Mouse (Mus musculus): ENCODE results near the gene Mettl7b. TPM values are rescaled to one million over a fixed set of nuclear protein-coding genes. Genes with fewer than 3 reads are reported as not detected.

The Mettl7b gene
- polyA plus RNA-seq (2015; fragmentation: Nextera tagmentation; extraction: Ambion mirVana), result 232 and 250 TPM in 2 replicates

GRCm38 (mm10) chr10:128960590-128961584 lies at the start of gene Mettl7b:
Gene Mettl7b (minus strand): TSS chr10:128960988.
- Histone ChIP-seq H3K36me3 (ENCODE audit: control insufficient read depth, insufficient read depth) (no peaks in the 10 kb centered on the region; the same call in 1 of the 2 replicates), H3K27ac (ENCODE audit: low read depth, low read length) (peak within 1 kb of the TSS; percentile 79), H3K27me3 (replicated peaks; ENCODE audit: control insufficient read depth, insufficient read depth, low read length) (no peaks in the 10 kb centered on the region), H3K4me2 (replicated peaks; ENCODE audit: low read depth) (peak within 1 kb of the TSS; percentile 58), H3K4me1 (replicated peaks; ENCODE audit: control insufficient read depth, insufficient read depth, low read length) (peaks cover 19% of the 10 kb centered on the region), H3K9me3 (ENCODE audit: control insufficient read depth) (no peaks in the 10 kb centered on the region), H3K4me3 (ENCODE audit: low read depth, low read length) (peak within 1 kb of the TSS; percentile 26), H3K9ac (ENCODE audit: low read depth, low read length) (peak within 1 kb of the TSS; percentile 18; the same call in 1 of the 2 replicates)
- WGBS, result 46% methylated on average over 12 of the region's 12 CpGs
- no peak for TF ChIP-seq CTCF (IDR thresholded peaks at IDR 0.05; ENCODE audit: low read depth)
- ATAC-seq, result peak; percentile 95

GRCm38 (mm10) chr10:129010288-129010841 lies 49.6 kb upstream of the Mettl7b start, which contains the start of gene Olfr763:
Gene Olfr763 (plus strand): TSS chr10:129010791.
- Histone ChIP-seq H3K4me2 (replicated peaks; ENCODE audit: low read depth) (no peak within 1 kb of the TSS), H3K9me3 (ENCODE audit: control insufficient read depth) (no peaks in the 10 kb centered on the region), H3K36me3 (ENCODE audit: control insufficient read depth, insufficient read depth) (no peaks in the 10 kb centered on the region), H3K4me3 (ENCODE audit: low read depth, low read length) (no peak within 1 kb of the TSS), H3K27me3 (replicated peaks; ENCODE audit: control insufficient read depth, insufficient read depth, low read length) (no peaks in the 10 kb centered on the region), H3K9ac (ENCODE audit: low read depth, low read length) (no peak within 1 kb of the TSS), H3K4me1 (replicated peaks; ENCODE audit: control insufficient read depth, insufficient read depth, low read length) (no peaks in the 10 kb centered on the region), H3K27ac (ENCODE audit: low read depth, low read length) (no peak within 1 kb of the TSS)
- no peak for TF ChIP-seq CTCF (IDR thresholded peaks at IDR 0.05; ENCODE audit: low read depth)
- no peak for ATAC-seq
- WGBS, result 72% methylated on average over 2 of the region's 2 CpGs

DNA sequence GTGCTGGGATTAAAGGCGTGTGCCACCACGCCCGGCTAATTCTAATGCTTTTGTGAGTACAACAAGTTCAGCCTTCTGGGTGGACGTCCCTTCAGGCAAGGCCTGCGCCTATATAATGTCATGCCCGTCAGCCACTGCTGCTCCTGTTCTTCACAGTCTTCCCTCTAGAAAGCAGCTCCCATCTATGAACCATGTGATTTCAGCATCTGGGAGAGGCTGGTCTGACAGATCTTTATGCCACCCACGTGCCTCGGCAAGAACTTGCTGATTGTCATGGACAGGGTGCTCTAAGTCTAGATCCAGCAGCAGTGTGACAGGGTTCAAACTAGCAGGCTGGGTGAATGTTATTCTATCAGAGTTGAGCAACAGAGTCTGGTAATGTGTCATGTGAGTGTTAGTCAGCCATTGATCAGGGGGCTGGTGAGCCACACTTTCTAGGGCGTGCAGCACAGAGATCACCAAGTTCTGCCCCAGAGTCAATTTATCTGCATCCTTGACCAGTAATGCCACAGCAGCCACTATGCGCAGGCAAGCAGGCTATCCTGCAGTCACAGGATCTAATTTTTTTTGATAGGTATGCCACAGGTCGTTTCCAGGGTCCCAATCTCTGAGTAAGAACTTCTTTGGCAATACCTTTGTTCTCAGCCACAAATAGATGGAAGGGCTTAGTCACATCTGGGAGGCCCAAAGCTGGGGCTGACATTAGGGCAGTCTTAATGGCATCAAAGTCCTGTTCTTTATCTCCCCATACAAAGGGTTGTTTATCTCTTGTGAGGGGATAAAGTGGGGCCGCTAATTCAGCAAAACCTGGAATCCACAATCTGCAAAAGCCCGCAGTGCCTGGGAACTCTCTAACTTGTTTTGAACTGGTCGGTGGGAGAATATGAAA lies 43.5 kb upstream of the Mettl7b start:
- no peaks in the 10 kb centered on the region for H3K9me3 ChIP-seq (ENCODE audit: control insufficient read depth)
- no peak overlapping the region for H3K4me2 ChIP-seq (replicated peaks; ENCODE audit: low read depth)
- ATAC-seq, result peak; percentile 97
- 47% methylated on average over 14 of the region's 14 CpGs for WGBS
- peak overlapping the region; percentile 67 for H3K27ac ChIP-seq (ENCODE audit: low read depth, low read length)
- H3K4me1 ChIP-seq (replicated peaks; ENCODE audit: control insufficient read depth, insufficient read depth, low read length), result no peaks in the 10 kb centered on the region
- no peak for TF ChIP-seq CTCF (IDR thresholded peaks at IDR 0.05; ENCODE audit: low read depth)
- H3K4me3 ChIP-seq (ENCODE audit: low read depth, low read length), result no peak overlapping the region
- no peak overlapping the region for H3K9ac ChIP-seq (ENCODE audit: low read depth, low read length)
- no peaks in the 10 kb centered on the region for H3K36me3 ChIP-seq (ENCODE audit: control insufficient read depth, insufficient read depth)
- H3K27me3 ChIP-seq (replicated peaks; ENCODE audit: control insufficient read depth, insufficient read depth, low read length), result no peaks in the 10 kb centered on the region

DNA sequence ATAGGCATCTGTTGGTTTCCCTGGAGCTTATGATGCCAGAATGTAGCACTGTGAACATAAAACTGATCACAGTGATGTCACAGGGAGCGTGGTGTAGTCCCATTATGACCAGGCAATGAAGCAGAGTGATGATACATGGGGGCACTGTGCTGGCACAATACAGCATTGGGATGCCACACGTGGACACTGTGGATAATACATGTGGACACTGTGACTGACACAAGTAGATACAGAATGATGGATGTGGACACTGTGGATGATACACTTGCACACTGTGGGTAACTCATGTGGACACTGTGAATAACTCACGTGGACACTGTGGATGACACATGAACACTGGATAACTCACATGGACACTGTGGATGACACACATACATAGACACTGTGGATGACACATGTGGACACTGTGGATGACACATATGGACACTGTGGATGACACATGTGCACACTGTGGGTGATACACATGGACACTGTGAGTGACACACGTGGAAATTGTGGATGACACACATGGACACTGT lies 35.8 kb upstream of the Mettl7b start:
- Histone ChIP-seq H3K4me1 (replicated peaks; ENCODE audit: control insufficient read depth, insufficient read depth, low read length) (no peaks in the 10 kb centered on the region), H3K9ac (ENCODE audit: low read depth, low read length) (no peak overlapping the region), H3K4me2 (replicated peaks; ENCODE audit: low read depth) (no peak overlapping the region), H3K27ac (ENCODE audit: low read depth, low read length) (no peak overlapping the region), H3K27me3 (replicated peaks; ENCODE audit: control insufficient read depth, insufficient read depth, low read length) (no peaks in the 10 kb centered on the region), H3K36me3 (ENCODE audit: control insufficient read depth, insufficient read depth) (no peaks in the 10 kb centered on the region), H3K9me3 (ENCODE audit: control insufficient read depth) (no peaks in the 10 kb centered on the region), H3K4me3 (ENCODE audit: low read depth, low read length) (no peak overlapping the region)
- no peak for TF ChIP-seq CTCF (IDR thresholded peaks at IDR 0.05; ENCODE audit: low read depth)
- WGBS, result 69% methylated on average over 4 of the region's 4 CpGs
- no peak for ATAC-seq

DNA sequence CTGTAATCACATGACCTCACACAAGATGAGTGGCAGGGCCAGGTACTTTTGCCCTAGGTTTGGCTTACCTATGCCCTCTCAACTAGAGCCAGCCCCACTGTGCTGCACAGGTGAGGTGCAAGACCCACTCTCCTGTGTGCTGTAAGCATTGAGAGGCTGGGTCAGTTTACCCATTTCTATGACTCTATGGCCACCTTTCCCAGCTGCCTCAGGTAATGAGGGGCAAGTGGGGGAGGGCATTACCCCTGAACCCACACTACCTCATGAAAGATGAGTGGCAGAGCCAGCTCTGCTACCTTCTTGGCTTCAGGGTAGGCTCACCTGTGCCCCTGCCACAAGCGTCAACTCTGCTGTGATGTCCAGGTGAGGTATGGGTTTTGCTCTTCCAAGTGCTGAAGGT lies 35.0 kb upstream of the Mettl7b start:
- WGBS, result 97% methylated on average over 1 of the region's 1 CpGs
- no peak for ATAC-seq
- TF ChIP-seq CTCF (IDR thresholded peaks at IDR 0.05; ENCODE audit: low read depth), result no peak

More for the DNA sequence above, 35.0 kb upstream of the Mettl7b start:
- Histone ChIP-seq H3K9ac (ENCODE audit: low read depth, low read length) (no peak overlapping the region), H3K27ac (ENCODE audit: low read depth, low read length) (no peak overlapping the region), H3K9me3 (ENCODE audit: control insufficient read depth) (no peaks in the 10 kb centered on the region), H3K27me3 (replicated peaks; ENCODE audit: control insufficient read depth, insufficient read depth, low read length) (no peaks in the 10 kb centered on the region), H3K4me1 (replicated peaks; ENCODE audit: control insufficient read depth, insufficient read depth, low read length) (no peaks in the 10 kb centered on the region), H3K36me3 (ENCODE audit: control insufficient read depth, insufficient read depth) (no peaks in the 10 kb centered on the region), H3K4me2 (replicated peaks; ENCODE audit: low read depth) (no peak overlapping the region), H3K4me3 (ENCODE audit: low read depth, low read length) (no peak overlapping the region)
